Mouse (Mus musculus) kidney, postnatal 25 days (tissue): ENCODE measurements around the gene Gm10382.

Source experiments
- DNase-seq, 2 experiments: peaks; one replicate each; pipeline ENCODE4 v3.0.0; 2021; ENCODE audit warnings: mixed read lengths in 2 of 2

Gene Gm10382

GRCm38 (mm10) chr5:125393622-125394603 lies 4.8 kb downstream of the Gm10382 start:
- DNase-seq = peak; percentile 90 to 94

GRCm38 (mm10) chr5:125395008-125395407 lies 5.9 kb downstream of the Gm10382 start:
- no peak for DNase-seq

GRCm38 (mm10) chr5:125400903-125401302 lies 11.8 kb downstream of the Gm10382 start:
- DNase-seq = peak; percentile 5 to 40

GRCm38 (mm10) chr5:125402476-125402875 lies 13.4 kb downstream of the Gm10382 start:
- DNase-seq = no peak

DNA sequence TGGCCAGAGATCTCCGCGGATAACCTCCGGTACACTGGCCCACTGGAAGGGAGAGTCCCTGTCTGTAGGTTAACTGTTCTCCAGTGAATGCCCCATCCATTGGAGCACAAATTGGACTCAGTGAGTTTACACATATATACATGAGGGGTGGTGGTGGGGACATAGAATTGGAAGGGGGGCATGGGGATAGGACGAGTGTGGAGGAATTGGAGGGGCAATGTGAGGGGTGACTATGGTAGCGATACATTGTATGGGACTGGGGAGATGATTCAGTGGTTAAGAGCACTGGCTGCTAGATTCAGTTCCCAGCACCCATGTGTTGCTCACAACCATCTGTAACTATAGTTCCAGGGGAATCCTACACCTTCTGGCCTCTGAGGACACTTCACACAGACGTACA lies 13.9 kb downstream of the Gm10382 start:
- no peak for DNase-seq

GRCm38 (mm10) chr5:125403481-125404465 lies 14.7 kb downstream of the Gm10382 start:
- DNase-seq = peak; percentile 82 to 88

GRCm38 (mm10) chr5:125404536-125404902 lies 15.4 kb downstream of the Gm10382 start:
- no peak for DNase-seq

- peak; percentile 52 to 74 for DNase-seq
These were observed 15.9 kb downstream of the Gm10382 start for GRCm38 (mm10) chr5:125404903-125405545.

DNA sequence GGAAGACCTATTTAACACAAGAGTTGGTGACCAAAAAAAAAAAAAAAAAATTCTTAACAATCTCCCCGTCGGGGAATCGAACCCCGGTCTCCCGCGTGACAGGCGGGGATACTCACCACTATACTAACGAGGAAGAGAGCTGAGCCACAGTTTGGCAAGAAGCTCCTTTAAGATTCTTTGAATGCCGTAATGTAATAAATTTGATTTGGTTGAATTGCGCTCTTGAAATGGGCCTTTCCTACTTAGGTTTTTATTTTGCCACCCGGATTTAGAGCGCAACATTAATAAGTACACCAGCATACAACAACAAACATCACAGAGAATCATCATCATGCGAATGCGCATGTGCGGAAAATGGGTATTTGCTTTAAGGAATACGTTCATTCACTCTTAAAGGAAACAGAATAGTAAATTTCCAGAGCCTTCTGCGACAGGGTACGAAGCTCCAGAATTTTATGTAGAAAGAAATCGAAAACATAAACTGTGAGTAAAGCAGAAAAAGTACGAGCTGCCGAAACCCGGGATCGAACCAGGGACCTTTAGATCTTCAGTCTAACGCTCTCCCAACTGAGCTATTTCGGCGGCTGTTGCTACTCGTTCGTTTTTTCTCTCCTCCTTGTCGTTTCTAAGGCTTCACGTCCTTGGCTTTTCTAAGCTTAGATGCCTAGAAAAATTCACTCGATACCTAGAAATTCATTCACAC lies 16.6 kb downstream of the Gm10382 start:
- peak; percentile 86 to 93 for DNase-seq

GRCm38 (mm10) chr5:125406322-125407016 lies 17.3 kb downstream of the Gm10382 start:
- peak; percentile 64 to 78 for DNase-seq

DNA sequence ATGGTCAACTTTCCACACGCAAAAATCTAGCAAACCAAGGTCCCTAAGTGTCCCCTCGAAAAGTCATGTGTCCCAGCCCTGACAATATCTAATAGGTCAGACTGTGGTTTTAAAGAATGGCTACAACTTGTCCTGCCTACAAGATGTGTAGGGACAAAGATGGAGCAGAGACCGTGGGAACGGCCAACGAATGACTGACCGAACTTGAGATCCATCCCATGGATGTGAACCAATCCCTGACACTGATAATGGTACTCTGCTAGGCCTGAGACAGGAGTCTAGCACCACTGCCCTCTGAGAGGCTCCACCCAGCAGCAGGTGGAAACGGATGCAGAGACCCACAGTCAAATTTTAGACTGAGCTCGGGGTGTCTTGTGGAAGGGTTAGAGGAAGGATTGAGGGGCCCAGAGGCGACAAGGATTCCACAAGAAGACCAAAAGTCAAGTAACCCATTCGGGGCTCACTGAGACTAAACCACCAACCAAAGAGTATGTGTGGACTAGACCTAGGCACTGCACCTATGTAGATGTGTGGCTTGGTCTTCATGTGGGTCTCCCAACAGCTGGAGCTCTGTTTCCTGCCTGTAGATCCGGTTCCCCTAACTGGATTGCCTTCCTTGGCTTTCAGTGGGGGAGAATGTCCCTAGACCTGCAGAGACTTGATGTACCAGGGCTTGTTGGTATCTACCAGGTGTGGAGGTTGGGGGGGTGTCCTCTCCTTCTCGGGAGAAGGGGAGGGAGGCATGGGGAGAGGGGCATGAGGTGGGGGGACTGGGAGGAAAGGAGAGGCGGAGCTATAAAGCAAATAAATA lies 18.1 kb downstream of the Gm10382 start:
- peak in 1 of 2 experiments; percentile 28 for DNase-seq

DNA sequence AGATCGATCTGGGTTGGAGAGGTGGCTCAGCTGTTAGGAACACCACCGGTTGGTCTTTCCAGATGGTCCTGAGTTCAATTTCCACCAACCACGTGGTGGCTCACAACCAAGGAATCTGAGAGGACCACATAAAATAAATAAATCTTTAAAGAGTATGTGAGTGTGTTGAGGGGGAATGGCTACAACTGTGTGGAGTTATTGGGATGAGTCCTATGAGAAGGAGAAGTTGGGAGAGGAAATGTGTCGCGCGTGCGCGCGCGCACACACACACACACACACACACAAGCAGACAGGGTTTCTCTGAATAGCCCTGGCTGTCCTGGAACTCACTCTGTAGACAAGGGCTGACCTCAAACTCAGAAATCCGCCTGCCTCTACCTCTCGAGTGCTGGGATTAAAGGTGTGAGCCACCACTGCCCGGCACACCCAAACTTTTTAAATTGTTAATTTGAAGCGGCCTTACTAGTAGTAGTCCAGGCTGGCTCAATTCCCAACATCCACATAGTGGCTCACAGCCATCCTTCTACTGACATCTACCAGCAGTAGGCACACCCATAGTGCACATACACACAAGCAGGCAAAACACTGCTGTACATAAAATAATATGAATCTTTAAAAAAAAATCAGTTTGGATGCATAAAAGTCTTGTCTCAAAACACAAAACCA lies 18.9 kb downstream of the Gm10382 start:
- peak in 1 of 2 experiments; percentile 34 for DNase-seq

DNA sequence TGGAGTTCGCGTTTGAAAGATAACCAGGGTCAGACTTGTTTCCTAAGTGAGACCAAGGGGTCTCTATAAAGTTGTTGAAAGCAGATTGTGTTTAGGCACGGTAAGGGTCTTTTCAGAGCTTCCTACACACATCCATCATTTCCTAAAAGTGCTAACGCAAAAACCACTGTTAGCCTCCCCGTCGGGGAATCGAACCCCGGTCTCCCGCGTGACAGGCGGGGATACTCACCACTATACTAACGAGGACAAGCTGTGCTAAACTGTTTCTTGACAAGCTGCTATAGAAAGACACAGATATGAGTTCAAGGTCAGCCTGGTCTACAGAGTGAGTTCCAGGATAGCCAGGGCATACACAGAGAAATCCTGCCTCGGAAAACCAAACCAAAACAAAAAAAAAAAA lies 19.7 kb downstream of the Gm10382 start:
- DNase-seq = peak; percentile 85 to 87

DNA sequence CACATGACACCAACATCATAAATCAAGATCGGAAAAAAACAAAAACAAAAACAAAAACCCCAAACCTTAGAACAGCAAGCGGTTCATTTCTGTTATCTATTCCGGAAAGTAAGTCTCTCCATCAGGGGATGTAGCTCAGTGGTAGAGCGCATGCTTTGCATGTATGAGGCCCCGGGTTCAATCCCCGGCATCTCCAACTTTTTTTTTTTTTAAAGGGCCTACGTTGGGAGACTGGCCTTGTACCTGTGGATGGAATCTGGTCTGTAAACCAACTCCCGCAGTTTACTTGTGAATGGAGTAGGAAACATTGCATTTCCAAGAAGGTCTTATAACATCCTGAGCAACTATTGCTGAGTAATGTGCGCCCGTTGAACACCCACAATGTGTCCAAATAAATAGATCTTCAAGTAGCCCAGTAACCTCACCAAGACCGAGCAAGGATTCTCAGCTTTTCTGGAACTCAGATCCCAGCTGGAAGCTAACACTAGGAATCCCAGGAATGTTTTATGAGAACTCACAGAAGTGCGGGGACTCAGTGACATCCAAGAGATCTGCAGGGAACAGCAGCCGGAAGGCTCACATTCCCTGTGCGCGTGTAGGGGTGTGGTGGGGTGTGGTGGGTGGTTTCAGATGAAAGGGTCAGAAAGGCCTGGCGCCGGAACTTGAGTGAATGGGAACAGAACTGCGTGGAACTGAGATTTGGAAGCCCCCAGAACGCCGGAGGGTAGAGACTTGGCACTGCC lies 20.4 kb downstream of the Gm10382 start:
- DNase-seq = peak; percentile 37 to 45

- DNase-seq = peak; percentile 78 to 88
These were observed 22.9 kb downstream of the Gm10382 start for GRCm38 (mm10) chr5:125411972-125412530.

DNA sequence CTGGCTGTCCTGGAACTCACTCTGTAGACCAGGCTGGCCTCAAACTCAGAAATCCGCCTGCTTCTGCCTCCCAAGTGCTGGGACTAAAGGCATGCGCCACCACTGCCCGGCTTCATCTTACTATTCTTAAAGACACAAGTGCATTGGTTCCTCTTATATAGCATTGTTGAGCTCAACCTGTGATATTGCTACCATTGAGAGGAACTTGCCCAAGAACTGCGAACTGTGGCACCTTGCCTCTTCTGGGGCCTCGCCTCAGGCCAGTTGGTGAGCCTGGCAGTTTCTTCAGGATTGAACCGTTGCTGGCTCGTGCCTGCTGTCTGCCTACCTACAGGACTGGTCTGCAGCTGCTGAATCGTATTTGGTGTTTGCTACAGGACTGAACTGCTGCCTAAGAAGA lies 23.4 kb downstream of the Gm10382 start:
- DNase-seq = peak in 1 of 2 experiments; percentile 17

GRCm38 (mm10) chr5:125413763-125414162 lies 24.6 kb downstream of the Gm10382 start:
- peak in 1 of 2 experiments; percentile 22 for DNase-seq

DNA sequence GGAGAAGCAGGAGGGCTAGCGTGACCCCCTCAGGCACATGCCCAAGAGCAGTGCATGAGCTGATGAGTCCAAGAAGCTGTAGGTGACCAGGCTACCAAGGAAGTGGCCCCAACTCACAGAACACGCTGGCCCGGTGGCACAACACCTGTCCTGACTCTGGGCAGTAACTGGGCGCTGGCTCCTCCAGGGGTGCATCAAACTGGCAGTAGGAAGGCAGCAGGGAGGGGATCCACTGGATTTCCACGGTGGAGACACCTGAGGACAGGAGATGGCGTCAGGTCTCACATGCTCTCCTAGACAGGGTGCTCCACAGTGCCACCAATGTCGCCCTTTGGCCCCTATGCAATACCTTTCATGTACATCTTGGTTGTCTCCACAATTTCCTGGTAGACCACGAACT lies 27.1 kb downstream of the Gm10382 start:
- DNase-seq = no peak

DNA sequence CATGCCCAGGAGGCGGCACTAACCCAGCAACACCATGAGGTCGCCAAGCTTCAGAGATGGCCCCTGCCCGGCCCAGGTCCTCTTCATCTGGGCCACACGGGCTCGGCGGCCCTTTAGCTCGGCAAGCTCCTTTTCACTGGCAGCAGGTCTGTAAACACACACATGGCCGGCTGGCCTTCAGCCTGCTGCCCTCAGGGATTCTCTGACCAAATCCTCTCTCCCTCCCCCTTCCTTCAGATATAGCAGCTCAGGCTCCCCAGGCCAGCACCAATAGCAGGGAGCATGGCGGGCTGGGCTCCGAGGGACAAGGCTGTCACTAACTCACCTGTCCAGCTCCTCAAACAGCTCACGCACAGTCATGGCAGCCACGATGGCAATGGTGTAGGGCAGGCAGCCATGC lies 29.5 kb downstream of the Gm10382 start:
- no peak for DNase-seq
